Mouse (Mus musculus): Measurements from ENCODE around the gene Maged2.
"Not testable (repeated sequence)": the region's sequence is repeated elsewhere in the genome, so short reads cannot be mapped to it uniquely, and the experiment has no call there.

Maged2 gene

DNA sequence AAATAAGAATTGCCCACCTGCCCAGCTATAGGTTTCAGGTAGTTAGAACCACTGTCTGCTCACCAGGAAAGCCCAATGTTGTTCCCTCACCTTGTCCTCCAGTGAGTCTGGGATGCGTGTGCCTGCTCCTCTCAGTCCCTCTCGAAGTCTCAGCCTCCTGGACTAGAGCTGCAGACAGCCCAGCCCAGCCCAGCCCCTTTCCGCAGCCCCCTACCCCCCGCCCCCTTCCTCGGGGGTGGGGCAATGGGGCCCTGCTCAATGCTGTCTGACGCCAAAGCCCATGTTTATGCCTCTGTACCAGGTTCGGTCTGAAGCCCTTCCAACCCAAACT lies at the start of gene Maged2:
Gene Maged2 (minus strand): TSS at position 207 of the 331 bp plus-strand sequence.
- peak in 1 of 2 experiments; percentile 13 for DNase-seq (ENCODE audit: low spot score in 2 of 2)

GRCm38 (mm10) chrX:150848230-150848629 lies 34.1 kb upstream of the Maged2 start:
- DNase-seq (ENCODE audit: low spot score in 2 of 2) = no peak

DNA sequence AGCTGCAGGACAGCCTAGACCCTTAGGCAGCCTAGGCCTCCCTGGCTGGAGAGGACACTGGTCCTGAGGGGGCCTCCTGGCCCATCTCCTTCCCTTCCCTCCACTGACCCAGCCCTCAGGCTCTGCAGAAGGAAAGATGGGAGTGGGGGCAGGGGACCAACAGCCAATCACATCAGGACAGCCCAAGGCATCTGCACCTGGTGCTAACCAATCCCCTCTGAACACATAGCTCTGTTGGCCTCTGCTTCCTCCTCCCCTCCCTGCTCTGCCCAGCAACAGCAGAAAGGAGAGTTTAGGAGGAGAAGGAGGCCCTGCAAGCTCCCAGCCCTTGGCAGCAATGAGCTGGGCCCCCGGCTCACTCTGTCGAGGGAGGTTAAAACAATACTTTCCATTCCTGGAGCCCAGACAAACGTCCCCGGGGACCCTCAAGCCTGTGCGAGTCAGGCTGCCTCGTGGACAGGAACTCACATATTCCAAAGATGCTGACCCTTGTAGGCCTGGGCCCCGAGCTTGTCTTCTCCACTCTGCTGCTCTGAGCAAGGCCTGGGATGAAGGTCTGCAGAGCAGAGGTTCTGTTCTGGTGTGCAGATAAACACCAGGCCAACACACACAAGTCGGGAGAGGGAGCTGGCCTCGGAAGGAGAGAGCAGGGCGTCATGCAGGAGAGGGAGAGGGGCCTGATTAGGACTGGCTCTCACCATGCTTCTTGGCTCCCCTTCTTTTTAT lies 31.5 kb upstream of the Maged2 start:
- DNase-seq (ENCODE audit: low spot score in 2 of 2) = not testable (repeated sequence)

DNA sequence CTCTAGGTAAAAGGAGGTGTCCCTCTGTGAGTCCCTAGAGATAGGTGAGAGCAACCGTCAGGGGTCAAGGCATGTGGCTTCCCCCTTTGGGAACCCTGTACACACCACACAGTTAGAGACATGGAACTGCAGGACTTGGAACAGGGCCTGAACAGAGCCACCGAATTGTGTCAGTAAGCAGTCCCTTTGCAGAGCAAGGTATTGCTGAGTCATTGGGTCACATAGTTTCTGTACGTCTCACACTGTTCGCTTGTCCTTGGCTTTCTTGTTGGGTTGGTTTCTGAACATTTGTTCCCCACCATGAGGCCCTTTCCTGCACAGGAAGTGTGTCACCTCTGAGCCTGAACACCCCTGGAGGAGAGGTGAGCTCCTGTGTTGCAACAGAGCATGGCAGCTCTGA lies 29.1 kb upstream of the Maged2 start:
- not testable (repeated sequence) for DNase-seq (ENCODE audit: low spot score in 2 of 2)

DNA sequence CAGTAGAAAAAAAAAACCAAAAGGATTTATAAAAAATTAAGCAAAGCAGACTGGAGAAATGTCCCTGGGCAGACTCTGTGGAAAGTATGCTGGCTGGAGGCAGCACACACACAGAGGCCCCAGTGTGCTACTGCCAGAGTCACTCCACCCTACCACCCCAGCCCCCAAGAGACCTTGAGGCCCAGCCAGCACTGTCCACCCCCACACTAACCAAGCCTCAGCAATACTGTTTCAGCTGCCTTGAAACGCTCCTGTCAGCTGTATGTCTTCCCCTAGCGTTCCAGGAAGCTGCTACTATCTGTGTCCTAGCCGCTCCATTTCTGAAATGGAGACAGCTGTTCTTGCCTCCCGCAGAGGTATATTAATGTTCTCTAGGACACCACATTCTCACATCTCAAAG lies 16.2 kb upstream of the Maged2 start:
- DNase-seq (ENCODE audit: low spot score in 2 of 2) = no peak

- no peak for DNase-seq (ENCODE audit: low spot score in 2 of 2)
Observed at GRCm38 (mm10) chrX:150817278-150817677, 3.1 kb upstream of the Maged2 start.

DNA sequence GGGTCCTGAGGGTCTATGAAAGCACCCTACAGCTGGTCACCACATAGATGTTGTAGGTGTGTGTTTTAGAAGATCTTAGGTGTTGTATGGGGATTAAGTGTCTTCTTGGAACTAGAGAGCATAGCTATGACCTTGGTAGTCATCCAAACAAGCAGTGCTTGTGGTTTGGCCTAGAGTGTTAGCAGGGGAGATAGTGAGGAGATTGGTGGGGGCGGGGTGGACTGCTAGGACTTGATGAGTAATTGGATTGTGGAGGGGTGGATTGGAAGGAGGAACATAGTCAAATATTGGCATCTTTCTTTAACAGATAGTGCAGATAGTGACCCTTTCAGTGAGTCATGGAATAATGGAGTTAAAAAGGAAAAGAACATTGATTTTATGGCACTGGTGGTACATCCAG lies 1.5 kb upstream of the Maged2 start:
- no peak for DNase-seq (ENCODE audit: low spot score in 2 of 2)

GRCm38 (mm10) chrX:150813464-150814138 lies 544 bp downstream of the Maged2 start:
- peak; percentile 24 to 54 for DNase-seq (ENCODE audit: low spot score in 2 of 2)

DNA sequence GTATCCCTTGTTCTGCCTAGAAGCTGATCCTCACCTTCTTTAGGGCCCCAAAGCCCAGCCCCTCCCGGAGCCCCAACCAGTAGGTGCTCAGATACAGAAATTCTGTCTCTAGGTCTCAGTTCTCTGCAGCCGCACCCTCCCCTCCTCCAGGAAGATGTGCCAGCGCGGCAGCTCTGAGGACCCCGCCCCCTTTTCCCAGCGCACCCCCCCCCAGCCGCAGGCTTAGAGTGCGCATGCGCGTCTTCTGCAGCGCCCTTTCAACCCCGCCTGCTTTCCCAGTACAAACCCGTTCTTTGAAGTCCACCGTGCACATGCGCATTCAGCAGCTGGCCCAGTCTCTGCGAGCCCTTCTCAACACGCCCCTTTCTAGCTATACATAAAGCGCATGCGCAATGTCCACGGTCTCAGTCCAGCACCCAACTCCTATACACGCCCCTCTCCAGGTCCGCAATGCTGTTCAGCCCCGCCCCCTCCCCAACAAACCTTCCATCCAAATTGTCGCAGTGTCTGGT lies 1.3 kb downstream of the Maged2 start:
- DNase-seq (ENCODE audit: low spot score in 2 of 2) = peak; percentile 58 to 81

- DNase-seq (ENCODE audit: low spot score in 2 of 2) = not testable (repeated sequence)
Observed at GRCm38 (mm10) chrX:150800987-150801386, 13.2 kb downstream of the Maged2 start.

GRCm38 (mm10) chrX:150798493-150799177 lies 15.5 kb downstream of the Maged2 start:
- DNase-seq (ENCODE audit: low spot score in 2 of 2) = not testable (repeated sequence)

All from cerebellum, postnatal 4 days (tissue).